Comparison of ENCODE assay signal across 22 mouse cellular contexts in genomic region chr12:86960791-86961335, GRCm38 (mm10). TPM values are rescaled to one million over a fixed set of nuclear protein-coding genes. Genes with fewer than 3 reads are reported as not detected.
A peak's percentile ranks its signal among the peaks of the same experiment; 100 is the strongest.
DNase-seq lines count a peak whose midpoint lies in the region; ATAC-seq and TF ChIP-seq lines count a peak whose summit lies in the region.
"Had no signal": no experiment of that assay in that cellular context is flagged by ENCODE, and none has a peak within 500 bp of the region (broad histone marks: within the 10 kb centered on the region; RNA-seq: fewer than 3 reads in every experiment).

No protein-coding gene starts in this region.

- no peak for TF ChIP-seq POLR2A in cerebellum, adult 2 months (IDR thresholded peaks at IDR 0.05; ENCODE audit: borderline replicate concordance, insufficient read depth, low read length)

- H3K36me3 ChIP-seq in midbrain, embryonic 10.5 days = peaks cover 100% of the 10 kb centered on the region
- peaks cover 34% of the 10 kb centered on the region for H3K36me3 ChIP-seq in midbrain, embryonic 11.5 days (ENCODE audit: control insufficient read depth, insufficient read depth, low read length)

- 7% methylated on average over 3 of the region's 3 CpGs for WGBS in cerebellum, adult 2 months
- 93% methylated on average over 3 of the region's 3 CpGs for WGBS in midbrain, embryonic 10.5 days
- WGBS in midbrain, embryonic 11.5 days = 95% methylated on average over 3 of the region's 3 CpGs

- no peak overlapping the region for H3K4me2 ChIP-seq in midbrain, embryonic 11.5 days
- H3K4me2 ChIP-seq: heart, embryonic 11.5 days; heart, embryonic 15.5 days; hindbrain, embryonic 14.5 days had no signal

- H3K27me3 ChIP-seq in cerebellum, adult 2 months (ENCODE audit: control insufficient read depth, insufficient read depth, low read length) = no peaks in the 10 kb centered on the region
- no peaks in the 10 kb centered on the region for H3K27me3 ChIP-seq in midbrain, embryonic 10.5 days (ENCODE audit: low read depth, poor library complexity, severe bottlenecking)
- H3K27me3 ChIP-seq in midbrain, embryonic 11.5 days (ENCODE audit: control insufficient read depth, insufficient read depth, low read length) = no peaks in the 10 kb centered on the region
- H3K27me3 ChIP-seq: CH12.LX; heart, embryonic 15.5 days; Patski had no signal

- H3K4me3 ChIP-seq in cerebellum, adult 2 months (replicated peaks; ENCODE audit: insufficient read depth, low read depth, low read length) = no peak overlapping the region
- no peak overlapping the region for H3K4me3 ChIP-seq in midbrain, embryonic 10.5 days
- no peak overlapping the region for H3K4me3 ChIP-seq in midbrain, embryonic 11.5 days (ENCODE audit: low read depth, low read length)
- H3K4me3 ChIP-seq: embryonic facial prominence, embryonic 10.5 days; heart, adult 2 months; heart, embryonic 15.5 days had no signal

- H3K27ac ChIP-seq in cerebellum, adult 2 months (ENCODE audit: insufficient read depth, low read length) = peak overlapping the region; percentile 74
- peak overlapping the region; percentile 75 for H3K27ac ChIP-seq in midbrain, embryonic 10.5 days (replicated peaks)
- no peak overlapping the region for H3K27ac ChIP-seq in midbrain, embryonic 11.5 days (ENCODE audit: low read depth, low read length)
- H3K27ac ChIP-seq: embryonic facial prominence, embryonic 10.5 days; heart, adult 2 months; heart, embryonic 15.5 days; hindbrain, embryonic 14.5 days had no signal

- H3K4me1 ChIP-seq in cerebellum, adult 2 months (ENCODE audit: control insufficient read depth, insufficient read depth, low read length) = peaks cover 73% of the 10 kb centered on the region
- peaks cover 12% of the 10 kb centered on the region for H3K4me1 ChIP-seq in midbrain, embryonic 10.5 days
- H3K4me1 ChIP-seq in midbrain, embryonic 11.5 days (ENCODE audit: control insufficient read depth, insufficient read depth, low read length) = no peaks in the 10 kb centered on the region
- H3K4me1 ChIP-seq: embryonic facial prominence, embryonic 10.5 days had no signal

- no peak for TF ChIP-seq CTCF in cerebellum, adult 2 months (IDR thresholded peaks at IDR 0.05; ENCODE audit: borderline replicate concordance, insufficient read depth, low read depth, low read length)

- H3K9me3 ChIP-seq in midbrain, embryonic 10.5 days (replicated peaks) = no peaks in the 10 kb centered on the region
- no peaks in the 10 kb centered on the region for H3K9me3 ChIP-seq in midbrain, embryonic 11.5 days (ENCODE audit: control insufficient read depth, low read length)
- H3K9me3 ChIP-seq: embryonic facial prominence, embryonic 10.5 days; heart, embryonic 15.5 days had no signal

- DNase-seq in cerebellum, adult 2 months = peak; percentile 62 to 67
- no peak for DNase-seq in cerebellum, adult 11 months
- no peak for DNase-seq in midbrain, embryonic 10.5 days (ENCODE audit: low spot score)
- DNase-seq in midbrain, embryonic 11.5 days (ENCODE audit: low spot score, missing footprints) = no peak
- peak; percentile 71 for DNase-seq in cerebellum, adult 9-10 months
- peak; percentile 62 to 64 for DNase-seq in cerebellum, postnatal 25 days
- no peak for DNase-seq in thymus, postnatal 4 days
- no peak for DNase-seq in right cerebral cortex, adult 18-20 months
- DNase-seq: adrenal gland, postnatal 14 days; gastrocnemius, postnatal 10 days; heart, adult 2 months; heart, postnatal 14 days; kidney, adult 8-10 months had no signal

- H3K9ac ChIP-seq in midbrain, embryonic 11.5 days (ENCODE audit: low read length) = no peak overlapping the region
- H3K9ac ChIP-seq: heart, embryonic 15.5 days; hindbrain, embryonic 14.5 days had no signal

- no peak for ATAC-seq in midbrain, embryonic 11.5 days (ENCODE audit: low FRiP score)
- ATAC-seq: activated CD4-positive, CD25-positive, alpha-beta regulatory T cell, adult 4 months; forebrain, embryonic 14.5 days; intestine, embryonic 16.5 days; Patski had no signal

RNA-seq across cellular contexts. Expression of gene Cipc, which starts 14.0 kb away (rescaled TPM):
- 122 and 127 TPM in 2 replicates for polyA plus RNA-seq in cerebellum, adult 2 months (2012; rRNA removed)
- polyA plus RNA-seq in midbrain, embryonic 10.5 days (2016; fragmentation: Nextera tagmentation; extraction: Ambion mirVana) = 33.2 and 35.5 TPM in 2 replicates
- 37.9 and 38.4 TPM in 2 replicates for polyA plus RNA-seq in midbrain, embryonic 11.5 days (2014; fragmentation: Nextera tagmentation; extraction: Ambion mirVana)

RNA-seq across cellular contexts. Expression of gene Zdhhc22, which starts 29.4 kb away (rescaled TPM):
- polyA plus RNA-seq in cerebellum, adult 2 months (2012; rRNA removed) = 28.1 and 29.3 TPM in 2 replicates
- polyA plus RNA-seq in midbrain, embryonic 10.5 days (2016; fragmentation: Nextera tagmentation; extraction: Ambion mirVana) = 0.15 and 0.24 TPM in 2 replicates
- polyA plus RNA-seq in midbrain, embryonic 11.5 days (2014; fragmentation: Nextera tagmentation; extraction: Ambion mirVana) = 0.41 and 0.51 TPM in 2 replicates
- polyA plus RNA-seq: heart, adult 2 months; heart, embryonic 11.5 days; heart, embryonic 15.5 days; Patski had no signal

Comparison
In these comparisons a context has a peak if more than half of its experiments do, and no peak if none do; other contexts are left out.
1. DNase-seq: peak in cerebellum, adult 2 months (2 of 2), cerebellum, adult 9-10 months (single experiment) and cerebellum, postnatal 25 days (2 of 2); none in cerebellum, adult 11 months (single experiment), midbrain, embryonic 10.5 days (single experiment), midbrain, embryonic 11.5 days (single experiment), thymus, postnatal 4 days (single experiment) and right cerebral cortex, adult 18-20 months (single experiment).
2. RNA of gene Zdhhc22, which starts 29.4 kb away (polyA plus RNA-seq): 28.1 to 29.3 TPM in cerebellum, adult 2 months; 0.41 to 0.51 TPM in midbrain, embryonic 11.5 days and 0.15 to 0.24 TPM in midbrain, embryonic 10.5 days; every median in the first group is over 10 times any median in the second.